Mouse (Mus musculus) embryonic facial prominence, embryonic 14.5 days (tissue): Measurements from ENCODE around the gene Ebi3. TPM values are rescaled to one million over a fixed set of nuclear protein-coding genes. Genes with fewer than 3 reads are reported as not detected.

Source experiments
- ATAC-seq: fragments of 200-750 bp; cut with Nextera tagmentation; 2 replicates; pipeline ENCODE4 v1.8.0; 2017; ENCODE audit warnings: low read depth, moderate number of reproducible peaks, moderate TSS enrichment
- DNase-seq: peaks from one replicate; pipeline ENCODE4 v3.0.0-alpha.2; 2015; ENCODE audit warnings: low spot score
- H3K27ac ChIP-seq: fragments of 300-500 bp; sonication (generic); replicated peaks from 2 replicates; pipeline ENCODE4 v1.5.1; 2014; ENCODE audit warnings: low read depth, mild to moderate bottlenecking, low read length, moderate library complexity
- H3K27me3 ChIP-seq: fragments of 300-500 bp; sonication (generic); replicated peaks from 2 replicates; pipeline ENCODE4 v1.6.1; 2014; ENCODE audit warnings: low read length; ENCODE audit not compliant: control insufficient read depth, insufficient read depth
- H3K36me3 ChIP-seq: fragments of 300-500 bp; sonication (generic); 2 replicates; pipeline ENCODE4 v1.6.1; 2014; ENCODE audit warnings: low read length, mixed read lengths; ENCODE audit not compliant: control insufficient read depth, insufficient read depth
- H3K4me1 ChIP-seq: fragments of 300-500 bp; sonication (generic); 2 replicates; pipeline ENCODE4 v1.6.1; 2014; ENCODE audit warnings: antibody characterized with exemption, low read length; ENCODE audit not compliant: control insufficient read depth, insufficient read depth
- H3K4me2 ChIP-seq: fragments of 300-500 bp; sonication (generic); 2 replicates; pipeline ENCODE4 v1.6.1; 2014; ENCODE audit warnings: low read depth, mild to moderate bottlenecking, low read length, moderate library complexity, mixed read lengths
- H3K4me3 ChIP-seq: fragments of 300-500 bp; sonication (generic); 2 replicates; pipeline ENCODE4 v1.5.1; 2014; ENCODE audit warnings: low read depth, mild to moderate bottlenecking, low read length
- H3K9ac ChIP-seq: fragments of 300-500 bp; sonication (generic); 2 replicates; pipeline ENCODE4 v1.6.1; 2014; ENCODE audit warnings: low read depth, mild to moderate bottlenecking, low read length, moderate library complexity, mixed read lengths
- H3K9me3 ChIP-seq: fragments of 300-500 bp; sonication (generic); 2 replicates; pipeline ENCODE4 v1.6.1; 2016; ENCODE audit warnings: low read length; ENCODE audit not compliant: control insufficient read depth
- WGBS: fragments of 180-500 bp; shearing (Covaris S2); extraction: QIAGEN DNeasy Blood & Tissue Kit; methylation state at CpG from one replicate; pipeline ENCODE4 v1.1.7; 2014; 5-methylcytosine and 5-hydroxymethylcytosine counted together
- polyA plus RNA-seq: library from polyadenylated mRNA; unstranded; fragments of >200 nt; fragmentation: Nextera tagmentation; extraction: Ambion mirVana; gene quantifications from 2 replicates; pipeline ENCODE4 v1.2.1, GENCODE M21; 2014

The Ebi3 gene
- polyA plus RNA-seq, result 3.5 and 4.2 TPM in 2 replicates

- Histone ChIP-seq H3K4me3 (no peak within 1 kb of the TSS), H3K4me2 (no peak within 1 kb of the TSS), H3K9ac (no peak within 1 kb of the TSS), H3K27ac (no peak within 1 kb of the TSS), H3K27me3 (no peaks in the 10 kb centered on the region), H3K36me3 (no peaks in the 10 kb centered on the region), H3K9me3 (no peaks in the 10 kb centered on the region), H3K4me1 (peaks cover 5% of the 10 kb centered on the region)
- no peak for ATAC-seq
- WGBS, result 68% methylated on average over 6 of the region's 6 CpGs
- no peak for DNase-seq
These were observed at the start of gene Ebi3 for GRCm38 (mm10) chr17:55952447-55953027. Gene Ebi3, plus strand, starts transcription at chr17:55952640.

GRCm38 (mm10) chr17:55903087-55903486 lies 49.4 kb upstream of the Ebi3 start:
- DNase-seq (no peak), ATAC-seq (no peak)
- no peak overlapping the region for H3K27ac ChIP-seq
- H3K36me3 ChIP-seq, result peaks cover 5% of the 10 kb centered on the region
- H3K4me2 ChIP-seq, result no peak overlapping the region
- H3K4me3 ChIP-seq, result no peak overlapping the region
- H3K4me1 ChIP-seq, result no peaks in the 10 kb centered on the region
- H3K27me3 ChIP-seq, result no peaks in the 10 kb centered on the region
- peaks cover 16% of the 10 kb centered on the region for H3K9me3 ChIP-seq
- WGBS, result 78% methylated on average over 2 of the region's 2 CpGs
- H3K9ac ChIP-seq, result no peak overlapping the region

GRCm38 (mm10) chr17:55903687-55904086 lies 48.8 kb upstream of the Ebi3 start:
- no peak for DNase-seq
- peaks cover 11% of the 10 kb centered on the region; the same call in 1 of the 2 replicates for H3K9me3 ChIP-seq
- WGBS, result 79% methylated on average over 1 of the region's 1 CpGs
- ATAC-seq, result no peak
- H3K4me1 ChIP-seq, result no peaks in the 10 kb centered on the region
- H3K4me3 ChIP-seq, result no peak overlapping the region
- H3K27ac ChIP-seq, result no peak overlapping the region
- no peak overlapping the region for H3K4me2 ChIP-seq
- no peaks in the 10 kb centered on the region for H3K27me3 ChIP-seq
- H3K36me3 ChIP-seq, result no peaks in the 10 kb centered on the region
- no peak overlapping the region for H3K9ac ChIP-seq

GRCm38 (mm10) chr17:55904131-55904530 lies 48.3 kb upstream of the Ebi3 start:
- WGBS, result 76% methylated on average over 6 of the region's 6 CpGs
- no peak overlapping the region for H3K27ac ChIP-seq
- H3K4me1 ChIP-seq, result no peaks in the 10 kb centered on the region
- H3K4me2 ChIP-seq, result no peak overlapping the region
- peaks cover 8% of the 10 kb centered on the region; the same call in 1 of the 2 replicates for H3K9me3 ChIP-seq
- H3K27me3 ChIP-seq, result no peaks in the 10 kb centered on the region
- H3K4me3 ChIP-seq, result no peak overlapping the region
- no peak overlapping the region for H3K9ac ChIP-seq
- no peaks in the 10 kb centered on the region for H3K36me3 ChIP-seq
- ATAC-seq, result no peak
- DNase-seq, result no peak

GRCm38 (mm10) chr17:55906669-55907068 lies 45.8 kb upstream of the Ebi3 start:
- Histone ChIP-seq H3K4me3 (no peak overlapping the region), H3K9me3 (no peaks in the 10 kb centered on the region), H3K27me3 (no peaks in the 10 kb centered on the region), H3K27ac (no peak overlapping the region), H3K4me2 (no peak overlapping the region), H3K9ac (no peak overlapping the region), H3K4me1 (no peaks in the 10 kb centered on the region), H3K36me3 (no peaks in the 10 kb centered on the region)
- ATAC-seq (no peak), DNase-seq (no peak)

GRCm38 (mm10) chr17:55931553-55932502 lies 20.6 kb upstream of the Ebi3 start:
- ATAC-seq (peak; percentile 96), DNase-seq (peak; percentile 85)
- Histone ChIP-seq H3K27ac (peak overlapping the region; percentile 80), H3K36me3 (no peaks in the 10 kb centered on the region), H3K4me1 (no peaks in the 10 kb centered on the region), H3K9ac (peak overlapping the region; percentile 76), H3K27me3 (no peaks in the 10 kb centered on the region), H3K9me3 (0 out of 2 replicates have a peak, but pooled peaks cover 3% of the 10 kb centered on the region), H3K4me2 (peak overlapping the region; percentile 77), H3K4me3 (peak overlapping the region; percentile 62)
- 1% methylated on average over 24 of the region's 33 CpGs for WGBS

- H3K4me2 ChIP-seq, result peak overlapping the region; percentile 77
- no peaks in the 10 kb centered on the region for H3K27me3 ChIP-seq
- WGBS, result 79% methylated on average over 2 of the region's 2 CpGs
- H3K9me3 ChIP-seq, result peaks cover 10% of the 10 kb centered on the region
- H3K9ac ChIP-seq, result peak overlapping the region; percentile 65; the same call in 1 of the 2 replicates
- H3K4me3 ChIP-seq, result peak overlapping the region; percentile 62
- H3K36me3 ChIP-seq, result no peaks in the 10 kb centered on the region
- DNase-seq (no peak), ATAC-seq (no peak)
- no peaks in the 10 kb centered on the region for H3K4me1 ChIP-seq
- no peak overlapping the region for H3K27ac ChIP-seq
These were observed 19.8 kb upstream of the Ebi3 start for GRCm38 (mm10) chr17:55932635-55933034.

GRCm38 (mm10) chr17:55933191-55933590 lies 19.2 kb upstream of the Ebi3 start:
- ATAC-seq, result no peak
- peak overlapping the region; percentile 77; the same call in 1 of the 2 replicates for H3K4me2 ChIP-seq
- H3K9ac ChIP-seq, result no peak overlapping the region
- H3K27ac ChIP-seq, result no peak overlapping the region
- peaks cover 14% of the 10 kb centered on the region for H3K9me3 ChIP-seq
- no peaks in the 10 kb centered on the region for H3K4me1 ChIP-seq
- H3K4me3 ChIP-seq, result no peak overlapping the region
- H3K27me3 ChIP-seq, result no peaks in the 10 kb centered on the region
- WGBS, result 96% methylated on average over 15 of the region's 15 CpGs
- H3K36me3 ChIP-seq, result peaks cover 4% of the 10 kb centered on the region; the same call in 1 of the 2 replicates
- no peak for DNase-seq
